Mouse (Mus musculus) lung, adult 2 months (tissue): ENCODE results near the gene Tmcc3.

Source experiments
- CTCF ChIP-seq: fragments of 200-500 bp; IDR thresholded peaks from 2 replicates; pipeline ENCODE4 v1.5.1; 2011; ENCODE audit warnings: mild to moderate bottlenecking, low read length, control low read depth; ENCODE audit not compliant: insufficient read depth
- POLR2A ChIP-seq: fragments of 200-500 bp; IDR thresholded peaks from 2 replicates; pipeline ENCODE4 v1.6.1; 2011; ENCODE audit warnings: low read depth, mild to moderate bottlenecking, control low read depth, low read length, borderline replicate concordance; ENCODE audit errors: extremely low read depth

DNA sequence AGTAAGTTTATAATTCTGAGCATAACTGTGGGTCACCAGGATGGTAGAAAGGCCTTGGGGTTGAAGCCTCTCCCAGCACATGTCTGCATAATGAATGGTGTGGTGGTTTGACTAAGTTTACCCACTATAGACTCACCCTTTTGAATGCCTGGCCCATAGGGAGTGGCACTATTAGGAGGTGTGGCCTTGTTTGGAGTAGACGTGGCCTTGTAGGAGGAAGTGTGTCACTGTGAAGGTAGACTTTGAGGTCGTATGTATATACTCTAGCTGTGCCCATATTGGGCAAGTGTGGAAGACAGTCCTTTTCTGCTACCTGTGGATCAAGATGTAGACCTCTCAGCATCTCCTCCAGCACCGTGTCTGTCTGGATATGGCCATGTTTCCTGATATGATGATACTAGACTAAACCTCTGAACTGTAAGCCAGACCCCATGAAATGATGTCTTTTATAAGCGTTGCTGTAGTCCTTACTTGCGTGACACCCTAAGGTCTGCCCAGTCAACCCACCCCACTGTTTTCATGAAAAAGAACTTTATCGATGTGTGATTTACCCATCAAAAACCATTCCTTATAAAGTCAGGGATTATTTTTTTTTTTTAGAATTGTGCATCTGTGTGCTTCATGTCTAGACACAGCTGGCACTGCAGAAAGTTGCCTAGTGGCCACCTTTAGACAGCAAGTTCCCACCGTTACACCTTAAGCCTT, 40.6 kb downstream of the Tmcc3 start:
- no peak for TF ChIP-seq POLR2A
- no peak for TF ChIP-seq CTCF
